Mouse (Mus musculus) embryonic facial prominence, embryonic 15.5 days (tissue): ENCODE measurements around the gene Vars. TPM values are rescaled to one million over a fixed set of nuclear protein-coding genes. Genes with fewer than 3 reads are reported as not detected.

Experiments
- ATAC-seq: fragments of 200-750 bp; cut with Nextera tagmentation; 2 replicates; pipeline ENCODE4 v1.8.0; 2017; ENCODE audit warnings: low read depth, moderate TSS enrichment; ENCODE audit not compliant: insufficient number of reproducible peaks, low FRiP score, low TSS enrichment
- H3K27ac ChIP-seq: fragments of 300-500 bp; sonication (generic); replicated peaks from 2 replicates; pipeline ENCODE4 v1.5.1; 2015; ENCODE audit warnings: mild to moderate bottlenecking, inconsistent platforms
- H3K27me3 ChIP-seq: fragments of 300-500 bp; sonication (generic); 2 replicates; pipeline ENCODE4 v1.6.1; 2015; ENCODE audit warnings: inconsistent platforms
- H3K36me3 ChIP-seq: fragments of 300-500 bp; sonication (generic); 2 replicates; pipeline ENCODE4 v1.6.1; 2015; ENCODE audit warnings: mild to moderate bottlenecking, inconsistent platforms
- H3K4me1 ChIP-seq: fragments of 300-500 bp; sonication (generic); 2 replicates; pipeline ENCODE4 v1.6.1; 2015; ENCODE audit warnings: inconsistent platforms
- H3K4me2 ChIP-seq: fragments of 300-500 bp; sonication (generic); replicated peaks from 2 replicates; pipeline ENCODE4 v1.6.1; 2015; ENCODE audit warnings: mild to moderate bottlenecking, inconsistent platforms
- H3K4me3 ChIP-seq: fragments of 300-500 bp; sonication (generic); replicated peaks from 2 replicates; pipeline ENCODE4 v1.5.1; 2015; ENCODE audit warnings: mild to moderate bottlenecking, inconsistent platforms
- H3K9ac ChIP-seq: fragments of 300-500 bp; sonication (generic); 2 replicates; pipeline ENCODE4 v1.6.1; 2015; ENCODE audit warnings: inconsistent platforms
- H3K9me3 ChIP-seq: fragments of 300-500 bp; sonication (generic); replicated peaks from 2 replicates; pipeline ENCODE4 v1.6.1; 2016; ENCODE audit warnings: inconsistent platforms
- WGBS: fragments of 180-500 bp; shearing (Covaris S2); methylation state at CpG from one replicate; pipeline ENCODE4 v1.1.7; 2015; 5-methylcytosine and 5-hydroxymethylcytosine counted together
- polyA plus RNA-seq: library from polyadenylated mRNA; unstranded; fragments of >200 nt; fragmentation: Nextera tagmentation; extraction: Ambion mirVana; gene quantifications from 2 replicates; pipeline ENCODE4 v1.2.1, GENCODE M21; 2015

The Vars gene
- polyA plus RNA-seq, 1 experiment from 2014 or later = 108 TPM

- Histone ChIP-seq H3K4me1 (peaks cover 26% of the 10 kb centered on the region), H3K27me3 (no peaks in the 10 kb centered on the region), H3K36me3 (peaks cover 20% of the 10 kb centered on the region), H3K4me2 (no peak overlapping the region), H3K4me3 (no peak overlapping the region), H3K9ac (no peak overlapping the region), H3K9me3 (no peaks in the 10 kb centered on the region), H3K27ac (no peak overlapping the region)
- 74% methylated on average over 11 of the region's 11 CpGs for WGBS
- ATAC-seq = no peak
These were observed 19.1 kb downstream of the Vars start for GRCm38 (mm10) chr17:35019894-35020293.

GRCm38 (mm10) chr17:35020551-35020950 is 19.8 kb downstream of the Vars start:
- Histone ChIP-seq H3K9me3 (no peaks in the 10 kb centered on the region), H3K36me3 (peaks cover 13% of the 10 kb centered on the region), H3K4me2 (no peak overlapping the region), H3K27ac (no peak overlapping the region), H3K4me1 (peaks cover 30% of the 10 kb centered on the region), H3K27me3 (no peaks in the 10 kb centered on the region), H3K9ac (no peak overlapping the region), H3K4me3 (no peak overlapping the region)
- no peak for ATAC-seq
- 80% methylated on average over 8 of the region's 8 CpGs for WGBS

DNA sequence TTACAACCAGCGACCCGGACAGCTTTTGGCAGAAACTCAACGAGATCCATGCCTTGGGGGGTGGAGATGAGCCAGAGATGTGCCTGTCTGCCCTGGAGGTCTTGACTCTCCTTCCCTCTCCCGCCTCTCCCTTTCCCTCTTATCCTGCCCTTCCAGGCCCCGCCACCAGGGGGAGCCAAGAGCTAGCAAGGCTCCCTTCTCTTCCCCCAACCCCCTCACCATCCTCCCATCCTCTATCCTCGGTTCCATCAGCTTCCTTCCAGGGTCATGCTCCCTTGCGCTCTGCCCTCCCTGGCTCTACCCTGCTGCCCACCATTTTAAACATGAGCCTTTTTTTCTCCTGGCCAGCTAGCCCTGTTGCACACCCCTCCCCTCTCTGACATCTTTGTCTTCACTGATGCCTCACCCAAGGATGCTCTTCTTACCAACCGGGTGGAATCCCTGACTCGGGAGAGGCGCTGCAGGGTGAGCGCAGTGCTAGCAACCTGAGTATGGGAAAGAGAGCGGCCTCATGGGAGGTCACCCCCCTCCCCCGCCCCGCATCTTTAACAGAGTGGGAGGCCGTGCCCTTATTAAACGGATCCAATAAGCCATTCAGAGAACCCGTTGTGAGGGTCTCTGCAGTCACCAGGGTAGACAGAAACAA is 20.5 kb downstream of the Vars start:
- Histone ChIP-seq H3K27me3 (no peaks in the 10 kb centered on the region), H3K36me3 (peaks cover 6% of the 10 kb centered on the region; the same call in 1 of the 2 replicates), H3K9me3 (no peaks in the 10 kb centered on the region), H3K27ac (no peak overlapping the region), H3K4me2 (peak overlapping the region; percentile 28; the same call in 1 of the 2 replicates), H3K9ac (no peak overlapping the region), H3K4me1 (peaks cover 32% of the 10 kb centered on the region), H3K4me3 (0 out of 2 replicates have a peak overlapping the region, but pooled peaks have one; percentile 2)
- ATAC-seq = peak; percentile 26; the same call in 1 of the 2 replicates
- WGBS = 8% methylated on average over 17 of the region's 17 CpGs

- WGBS = 54% methylated on average over 6 of the region's 6 CpGs
- Histone ChIP-seq H3K27ac (no peak overlapping the region), H3K9ac (no peak overlapping the region), H3K36me3 (0 out of 2 replicates have a peak, but pooled peaks cover 1% of the 10 kb centered on the region), H3K4me1 (peaks cover 31% of the 10 kb centered on the region), H3K4me3 (no peak overlapping the region), H3K4me2 (no peak overlapping the region), H3K9me3 (no peaks in the 10 kb centered on the region), H3K27me3 (no peaks in the 10 kb centered on the region)
- no peak for ATAC-seq
These were observed 21.2 kb downstream of the Vars start for GRCm38 (mm10) chr17:35021842-35022477.

GRCm38 (mm10) chr17:35022541-35023060 is 21.8 kb downstream of the Vars start:
- H3K27me3 ChIP-seq = no peaks in the 10 kb centered on the region
- H3K4me2 ChIP-seq = no peak overlapping the region
- H3K27ac ChIP-seq = no peak overlapping the region
- no peak for ATAC-seq
- WGBS = 91% methylated on average over 8 of the region's 8 CpGs
- no peaks in the 10 kb centered on the region for H3K36me3 ChIP-seq
- H3K4me1 ChIP-seq = peaks cover 37% of the 10 kb centered on the region
- no peaks in the 10 kb centered on the region for H3K9me3 ChIP-seq
- no peak overlapping the region for H3K9ac ChIP-seq
- no peak overlapping the region for H3K4me3 ChIP-seq

DNA sequence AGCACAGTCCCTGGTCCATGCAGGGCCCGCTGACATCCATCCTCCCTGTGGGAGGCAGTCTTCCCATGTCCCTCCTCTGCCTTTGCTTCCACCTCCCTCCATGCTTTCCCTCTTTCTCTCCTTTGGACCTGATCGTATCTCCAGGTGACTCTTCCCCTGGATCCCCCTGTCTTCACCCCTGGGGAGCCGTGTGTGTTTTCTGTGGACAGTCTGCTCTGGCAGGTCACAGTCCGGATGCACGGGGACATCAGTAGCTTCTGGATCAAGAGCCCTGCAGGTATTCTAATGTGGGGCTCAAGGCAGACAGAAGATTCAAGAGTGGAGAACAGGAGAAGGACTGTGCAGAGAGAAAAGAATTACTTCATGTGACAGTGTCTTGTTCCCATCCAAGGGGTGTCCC is 22.4 kb downstream of the Vars start:
- Histone ChIP-seq H3K27ac (no peak overlapping the region), H3K36me3 (no peaks in the 10 kb centered on the region), H3K9me3 (no peaks in the 10 kb centered on the region), H3K4me2 (no peak overlapping the region), H3K9ac (no peak overlapping the region), H3K4me3 (no peak overlapping the region), H3K27me3 (no peaks in the 10 kb centered on the region), H3K4me1 (peaks cover 42% of the 10 kb centered on the region)
- 87% methylated on average over 5 of the region's 5 CpGs for WGBS
- ATAC-seq = no peak

DNA sequence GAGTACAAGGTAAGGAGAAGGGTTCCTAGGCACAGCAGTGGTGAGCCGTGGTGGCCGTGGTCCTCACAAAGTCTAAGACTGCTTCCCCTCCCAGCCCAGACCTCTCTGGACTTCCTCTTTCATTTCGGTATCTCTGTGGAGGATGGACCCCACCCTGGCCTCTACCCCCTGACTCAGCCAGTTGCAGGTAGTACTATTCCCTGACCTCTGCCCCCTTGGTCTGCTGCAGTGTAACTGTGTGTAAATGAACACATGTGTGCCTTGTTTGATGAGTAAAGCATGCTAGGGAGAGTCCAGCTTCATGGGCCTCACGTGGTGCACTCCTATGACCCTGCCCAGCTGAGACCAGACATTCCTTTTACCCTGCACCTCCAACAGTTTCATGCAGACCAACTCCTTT is 23.0 kb downstream of the Vars start:
- no peak overlapping the region for H3K27ac ChIP-seq
- H3K4me2 ChIP-seq = no peak overlapping the region
- H3K36me3 ChIP-seq = no peaks in the 10 kb centered on the region
- no peak overlapping the region for H3K9ac ChIP-seq
- no peak for ATAC-seq
- no peaks in the 10 kb centered on the region for H3K27me3 ChIP-seq
- H3K4me3 ChIP-seq = no peak overlapping the region
- 63% methylated on average over 4 of the region's 4 CpGs for WGBS
- H3K9me3 ChIP-seq = no peaks in the 10 kb centered on the region
- peaks cover 48% of the 10 kb centered on the region for H3K4me1 ChIP-seq

DNA sequence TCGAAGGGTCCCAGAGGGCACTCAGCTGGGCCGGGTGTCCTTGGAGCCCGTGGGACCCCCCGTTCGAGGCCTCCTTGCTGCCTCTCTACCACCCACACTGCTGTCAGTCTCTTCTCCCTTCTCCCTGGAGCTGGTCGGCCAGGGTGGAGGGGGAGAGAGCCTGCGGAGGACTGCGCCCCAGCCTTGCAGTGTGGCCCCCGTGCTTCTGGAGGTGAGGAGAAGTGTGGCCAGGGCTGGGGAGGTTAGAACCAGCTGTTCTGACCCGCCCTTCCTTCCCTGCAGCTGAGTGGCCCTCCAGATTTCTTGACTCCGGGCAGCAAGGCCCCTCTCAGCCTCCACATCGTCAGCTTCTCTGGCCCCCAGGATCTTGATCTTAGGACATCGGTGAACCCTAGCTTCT is 23.5 kb downstream of the Vars start:
- H3K4me2 ChIP-seq = no peak overlapping the region
- no peaks in the 10 kb centered on the region for H3K9me3 ChIP-seq
- no peaks in the 10 kb centered on the region for H3K27me3 ChIP-seq
- ATAC-seq = no peak
- H3K4me1 ChIP-seq = peaks cover 53% of the 10 kb centered on the region
- H3K27ac ChIP-seq = no peak overlapping the region
- 66% methylated on average over 13 of the region's 13 CpGs for WGBS
- H3K9ac ChIP-seq = no peak overlapping the region
- no peaks in the 10 kb centered on the region for H3K36me3 ChIP-seq
- H3K4me3 ChIP-seq = no peak overlapping the region

DNA sequence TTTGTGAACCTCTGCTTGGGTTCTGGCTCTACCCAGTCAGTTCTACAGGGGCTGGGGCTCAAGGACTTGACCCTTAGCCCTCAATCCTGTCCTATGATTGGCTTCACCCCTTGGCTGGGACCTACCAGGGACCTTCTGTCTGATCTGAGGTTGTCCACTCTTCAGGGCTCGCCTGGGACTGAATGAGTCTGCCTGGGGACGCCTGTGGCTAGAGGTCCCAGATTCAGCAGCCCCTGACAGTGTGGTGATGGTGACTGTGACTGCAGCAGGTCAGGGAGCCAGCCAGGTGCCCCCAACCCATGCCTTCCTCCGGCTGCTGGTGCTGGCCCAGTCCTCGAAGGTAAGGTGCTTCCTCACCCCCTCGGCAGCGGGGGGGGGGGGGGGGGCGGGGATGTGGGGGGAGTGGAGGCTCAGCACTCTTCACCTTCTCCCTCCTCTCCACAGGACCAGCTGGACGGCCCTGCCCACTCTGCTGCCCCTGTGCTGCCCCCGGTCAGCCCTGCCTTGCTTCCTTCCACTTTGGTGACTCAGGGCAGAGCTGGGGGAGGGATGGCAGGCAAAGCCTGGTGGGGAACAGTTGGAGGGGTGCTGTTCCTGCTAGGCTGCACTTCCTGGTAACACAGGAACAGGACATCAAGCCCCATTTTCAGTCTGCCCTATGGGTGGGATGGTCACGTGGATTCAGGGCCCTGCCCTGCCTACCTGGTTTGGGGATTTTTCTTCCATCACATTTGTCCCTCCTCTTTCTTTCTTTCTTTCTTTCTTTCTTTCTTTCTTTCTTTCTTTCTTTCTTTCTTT is 24.1 kb downstream of the Vars start:
- H3K9me3 ChIP-seq = no peaks in the 10 kb centered on the region
- ATAC-seq = no peak
- H3K4me3 ChIP-seq = no peak overlapping the region
- H3K27me3 ChIP-seq = no peaks in the 10 kb centered on the region
- no peak overlapping the region for H3K9ac ChIP-seq
- no peak overlapping the region for H3K4me2 ChIP-seq
- H3K36me3 ChIP-seq = no peaks in the 10 kb centered on the region
- WGBS = 61% methylated on average over 10 of the region's 10 CpGs
- no peak overlapping the region for H3K27ac ChIP-seq
- peaks cover 58% of the 10 kb centered on the region for H3K4me1 ChIP-seq

DNA sequence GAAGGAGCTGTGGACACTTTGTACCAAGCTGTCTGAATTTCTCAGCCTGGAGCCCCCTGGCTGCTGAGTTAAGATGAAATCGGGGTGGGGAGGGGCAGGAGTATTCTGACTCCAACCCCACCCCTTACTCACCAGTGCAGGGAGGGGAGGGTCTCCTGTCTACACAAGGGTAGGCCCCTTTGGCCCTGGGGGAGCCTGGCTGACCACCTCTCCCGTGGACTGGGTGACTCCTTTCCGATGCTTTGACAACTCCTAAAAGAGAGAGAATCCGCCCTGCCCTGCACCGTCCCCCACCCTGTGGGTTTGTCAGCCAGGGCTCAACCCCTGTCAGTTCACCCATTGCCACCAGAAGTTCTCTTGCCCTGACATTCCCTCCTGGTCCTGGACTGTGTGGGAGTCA is 25.4 kb downstream of the Vars start:
- Histone ChIP-seq H3K9ac (0 out of 2 replicates have a peak overlapping the region, but pooled peaks have one; percentile 2), H3K4me3 (peak overlapping the region; percentile 12; the same call in 1 of the 2 replicates), H3K36me3 (no peaks in the 10 kb centered on the region), H3K4me1 (peaks cover 56% of the 10 kb centered on the region), H3K27me3 (no peaks in the 10 kb centered on the region), H3K27ac (peak overlapping the region; percentile 74), H3K9me3 (no peaks in the 10 kb centered on the region), H3K4me2 (peak overlapping the region; percentile 33)
- no peak for ATAC-seq
- WGBS = 59% methylated on average over 5 of the region's 5 CpGs
